Mouse (Mus musculus) hindbrain, embryonic 14.5 days (tissue): Measurements from ENCODE around the gene Casc3. TPM values are rescaled to one million over a fixed set of nuclear protein-coding genes. Genes with fewer than 3 reads are reported as not detected.
A peak's percentile ranks its signal among the peaks of the same experiment; 100 is the strongest.

Source experiments
- ATAC-seq: fragments of 200-750 bp; cut with Nextera tagmentation; 2 replicates; pipeline ENCODE4 v1.8.0; 2017; ENCODE audit warnings: moderate number of reproducible peaks, mild to moderate bottlenecking, moderate TSS enrichment, moderate library complexity; ENCODE audit not compliant: low FRiP score
- DNase-seq: peaks from one replicate; pipeline ENCODE4 v3.0.0-alpha.2; 2015; ENCODE audit warnings: low spot score
- H3K27ac ChIP-seq: fragments of 300-500 bp; sonication (generic); 2 replicates; pipeline ENCODE4 v1.5.1; 2014; ENCODE audit warnings: mild to moderate bottlenecking, moderate library complexity
- H3K27me3 ChIP-seq: fragments of 300-500 bp; sonication (generic); 2 replicates; pipeline ENCODE4 v1.6.1; 2014; ENCODE audit warnings: mild to moderate bottlenecking, low read length, mixed read lengths; ENCODE audit not compliant: control insufficient read depth, insufficient read depth
- H3K36me3 ChIP-seq: fragments of 300-500 bp; sonication (generic); replicated peaks from 2 replicates; pipeline ENCODE4 v1.6.1; 2014; ENCODE audit not compliant: control insufficient read depth, insufficient read depth
- H3K4me1 ChIP-seq: fragments of 300-500 bp; sonication (generic); replicated peaks from 2 replicates; pipeline ENCODE4 v1.6.1; 2014; ENCODE audit warnings: antibody characterized with exemption, low read length, mixed read lengths; ENCODE audit not compliant: control insufficient read depth, insufficient read depth
- H3K4me2 ChIP-seq: fragments of 300-500 bp; sonication (generic); replicated peaks from 2 replicates; pipeline ENCODE4 v1.6.1; 2014; ENCODE audit warnings: mild to moderate bottlenecking, moderate library complexity
- H3K4me3 ChIP-seq: fragments of 300-500 bp; sonication (generic); replicated peaks from 2 replicates; pipeline ENCODE4 v1.5.1; 2014; ENCODE audit warnings: mild to moderate bottlenecking, low read length
- H3K9ac ChIP-seq: fragments of 300-500 bp; sonication (generic); 2 replicates; pipeline ENCODE4 v1.6.1; 2014
- H3K9me3 ChIP-seq: fragments of 300-500 bp; sonication (generic); 2 replicates; pipeline ENCODE4 v1.6.1; 2016; ENCODE audit warnings: low read length; ENCODE audit not compliant: control insufficient read depth
- WGBS: fragments of 180-500 bp; shearing (Covaris S2); extraction: QIAGEN DNeasy Blood & Tissue Kit; methylation state at CpG from one replicate; pipeline ENCODE4 v1.1.7; 2014; 5-methylcytosine and 5-hydroxymethylcytosine counted together
- polyA plus RNA-seq: library from polyadenylated mRNA; unstranded; fragments of >200 nt; fragmentation: Nextera tagmentation; extraction: Ambion mirVana; gene quantifications from 2 replicates; pipeline ENCODE4 v1.2.1, GENCODE M21; 2014

Gene Casc3
- polyA plus RNA-seq, 1 experiment from 2014 or later = 49.3 TPM

- H3K9ac ChIP-seq = no peak overlapping the region
- ATAC-seq (no peak), DNase-seq (no peak)
- H3K4me3 ChIP-seq = no peak overlapping the region
- H3K4me1 ChIP-seq = peaks cover 37% of the 10 kb centered on the region
- H3K36me3 ChIP-seq = no peaks in the 10 kb centered on the region
- 94% methylated on average over 5 of the region's 5 CpGs for WGBS
- H3K9me3 ChIP-seq = no peaks in the 10 kb centered on the region
- no peak overlapping the region for H3K27ac ChIP-seq
- H3K4me2 ChIP-seq = peak overlapping the region; percentile 64; the same call in 1 of the 2 replicates
- H3K27me3 ChIP-seq = no peaks in the 10 kb centered on the region
Observed at GRCm38 (mm10) chr11:98788139-98788538, 16.6 kb upstream of the Casc3 start.

- Histone ChIP-seq H3K36me3 (no peaks in the 10 kb centered on the region), H3K4me3 (peak overlapping the region; percentile 30), H3K9me3 (no peaks in the 10 kb centered on the region), H3K4me1 (peaks cover 37% of the 10 kb centered on the region), H3K27me3 (no peaks in the 10 kb centered on the region), H3K4me2 (peak overlapping the region; percentile 64), H3K27ac (peak overlapping the region; percentile 57; the same call in 1 of the 2 replicates), H3K9ac (peak overlapping the region; percentile 43; the same call in 1 of the 2 replicates)
- 18% methylated on average over 18 of the region's 18 CpGs for WGBS
- peak; percentile 86 for DNase-seq
- ATAC-seq = peak; percentile 85; the same call in 1 of the 2 replicates
Observed at GRCm38 (mm10) chr11:98788550-98789218, 16.0 kb upstream of the Casc3 start.

- whole genome bisulfite sequencing = 1% methylated on average over 25 of the region's 25 CpGs
- H3K4me2 ChIP-seq = peak overlapping the region; percentile 64
- no peaks in the 10 kb centered on the region for H3K9me3 ChIP-seq
- ATAC-seq (peak; percentile 32; the same call in 1 of the 2 replicates), DNase-seq (no peak)
- H3K4me3 ChIP-seq = peak overlapping the region; percentile 30
- no peaks in the 10 kb centered on the region for H3K36me3 ChIP-seq
- H3K9ac ChIP-seq = peak overlapping the region; percentile 43
- H3K27ac ChIP-seq = no peak overlapping the region
- H3K27me3 ChIP-seq = no peaks in the 10 kb centered on the region
- peaks cover 41% of the 10 kb centered on the region for H3K4me1 ChIP-seq
Observed at GRCm38 (mm10) chr11:98789219-98789807, 15.4 kb upstream of the Casc3 start.

GRCm38 (mm10) chr11:98789824-98790223 lies 14.9 kb upstream of the Casc3 start:
- peak overlapping the region; percentile 30 for H3K4me3 ChIP-seq
- no peaks in the 10 kb centered on the region for H3K36me3 ChIP-seq
- ATAC-seq (no peak), DNase-seq (no peak)
- no peaks in the 10 kb centered on the region for H3K9me3 ChIP-seq
- peak overlapping the region; percentile 43; the same call in 1 of the 2 replicates for H3K9ac ChIP-seq
- H3K4me2 ChIP-seq = peak overlapping the region; percentile 64
- 37% methylated on average over 5 of the region's 5 CpGs for WGBS
- H3K27me3 ChIP-seq = no peaks in the 10 kb centered on the region
- no peak overlapping the region for H3K27ac ChIP-seq
- H3K4me1 ChIP-seq = peaks cover 41% of the 10 kb centered on the region

GRCm38 (mm10) chr11:98790631-98791205 lies 14.0 kb upstream of the Casc3 start:
- Histone ChIP-seq H3K9ac (no peak overlapping the region), H3K27me3 (no peaks in the 10 kb centered on the region), H3K9me3 (no peaks in the 10 kb centered on the region), H3K4me2 (no peak overlapping the region), H3K4me3 (no peak overlapping the region), H3K4me1 (peaks cover 36% of the 10 kb centered on the region), H3K27ac (no peak overlapping the region), H3K36me3 (no peaks in the 10 kb centered on the region)
- no peak for ATAC-seq
- 87% methylated on average over 5 of the region's 5 CpGs for WGBS
- DNase-seq = no peak

GRCm38 (mm10) chr11:98791448-98791847 lies 13.3 kb upstream of the Casc3 start:
- H3K4me3 ChIP-seq = no peak overlapping the region
- peaks cover 29% of the 10 kb centered on the region for H3K4me1 ChIP-seq
- no peak for ATAC-seq
- DNase-seq = no peak
- H3K27me3 ChIP-seq = no peaks in the 10 kb centered on the region
- no peak overlapping the region for H3K27ac ChIP-seq
- 100% methylated on average over 1 of the region's 1 CpGs for WGBS
- no peaks in the 10 kb centered on the region for H3K36me3 ChIP-seq
- H3K4me2 ChIP-seq = no peak overlapping the region
- H3K9ac ChIP-seq = no peak overlapping the region
- H3K9me3 ChIP-seq = no peaks in the 10 kb centered on the region

GRCm38 (mm10) chr11:98792081-98792480 lies 12.6 kb upstream of the Casc3 start:
- Histone ChIP-seq H3K4me2 (no peak overlapping the region), H3K4me1 (peaks cover 23% of the 10 kb centered on the region), H3K36me3 (no peaks in the 10 kb centered on the region), H3K4me3 (no peak overlapping the region), H3K27ac (no peak overlapping the region), H3K9me3 (no peaks in the 10 kb centered on the region), H3K27me3 (no peaks in the 10 kb centered on the region), H3K9ac (no peak overlapping the region)
- WGBS = 5% methylated on average over 4 of the region's 4 CpGs
- DNase-seq (no peak), ATAC-seq (no peak)

GRCm38 (mm10) chr11:98794469-98795014 lies 10.2 kb upstream of the Casc3 start:
- Histone ChIP-seq H3K9me3 (no peaks in the 10 kb centered on the region), H3K36me3 (peaks cover 10% of the 10 kb centered on the region), H3K4me1 (peaks cover 37% of the 10 kb centered on the region), H3K9ac (peak overlapping the region; percentile 97), H3K4me3 (peak overlapping the region; percentile 92), H3K27me3 (no peaks in the 10 kb centered on the region), H3K27ac (peak overlapping the region; percentile 99), H3K4me2 (peak overlapping the region; percentile 93)
- DNase-seq (peak; percentile 63), ATAC-seq (peak; percentile 65)
- under 1% methylated on average over 28 of the region's 30 CpGs for WGBS

GRCm38 (mm10) chr11:98795015-98795713 lies 9.5 kb upstream of the Casc3 start, which contains the start of gene Msl1:
Gene Msl1 (plus strand): TSS chr11:98795516.
- Histone ChIP-seq H3K27ac (peak within 1 kb of the TSS; percentile 99), H3K9me3 (no peaks in the 10 kb centered on the region), H3K4me3 (peak within 1 kb of the TSS; percentile 92), H3K27me3 (no peaks in the 10 kb centered on the region), H3K4me2 (peak within 1 kb of the TSS; percentile 93), H3K4me1 (peaks cover 33% of the 10 kb centered on the region), H3K9ac (peak within 1 kb of the TSS; percentile 97), H3K36me3 (peaks cover 16% of the 10 kb centered on the region)
- WGBS = under 1% methylated on average over 48 of the region's 89 CpGs
- peak; percentile 69 for ATAC-seq
- DNase-seq = peak; percentile 88
